ENCODE assay signal across 8 mouse cellular contexts in the genomic region with DNA sequence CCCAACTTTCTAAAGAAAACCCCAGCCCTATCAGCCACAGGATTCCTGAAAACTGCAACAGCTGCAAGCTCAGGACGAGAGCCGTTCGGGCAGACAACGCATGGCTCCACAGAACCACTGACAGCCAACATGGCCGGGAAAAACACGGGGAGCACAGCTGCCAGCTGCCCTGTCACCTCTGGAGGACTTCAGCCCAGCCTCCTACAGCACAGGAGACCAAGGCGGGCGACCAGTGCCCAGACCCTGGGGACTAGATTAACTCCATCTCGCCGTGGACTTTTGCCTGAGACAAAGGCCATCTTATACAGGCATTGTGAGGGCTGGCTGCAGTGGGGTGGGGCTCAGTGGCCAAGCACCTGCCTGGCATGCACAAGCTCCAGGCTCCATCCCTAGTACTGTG. TPM values are rescaled to one million over a fixed set of nuclear protein-coding genes. Genes with fewer than 3 reads are reported as not detected.
DNase-seq lines count a peak whose midpoint lies in the region; ATAC-seq lines count a peak whose summit lies in the region.
"Had no signal": no experiment of that assay in that cellular context is flagged by ENCODE, and none has a peak within 500 bp of the region (broad histone marks: within the 10 kb centered on the region; RNA-seq: fewer than 3 reads in every experiment).

No protein-coding gene starts in this region.

- H3K27me3 ChIP-seq in embryonic facial prominence, embryonic 11.5 days (ENCODE audit: control insufficient read depth, insufficient read depth, low read length), result no peaks in the 10 kb centered on the region
- no peaks in the 10 kb centered on the region for H3K27me3 ChIP-seq in intestine, embryonic 16.5 days (replicated peaks; ENCODE audit: control insufficient read depth, insufficient read depth, low read length)
- H3K27me3 ChIP-seq in liver, embryonic 15.5 days, result peaks cover 69% of the 10 kb centered on the region

- H3K27ac ChIP-seq in brown adipose tissue, adult 24 weeks (replicated peaks; ENCODE audit: low read depth, low read length), result no peak overlapping the region
- no peak overlapping the region for H3K27ac ChIP-seq in embryonic facial prominence, embryonic 11.5 days (replicated peaks; ENCODE audit: low read depth, low read length)
- no peak overlapping the region for H3K27ac ChIP-seq in intestine, embryonic 16.5 days (ENCODE audit: low read length)
- no peak overlapping the region for H3K27ac ChIP-seq in liver, embryonic 15.5 days (replicated peaks)

- peak overlapping the region; percentile 71 for H3K4me3 ChIP-seq in brown adipose tissue, adult 24 weeks (ENCODE audit: insufficient read depth, low read depth, low read length)
- H3K4me3 ChIP-seq in embryonic facial prominence, embryonic 11.5 days (ENCODE audit: low read depth, low read length), result peak overlapping the region; percentile 19
- peak overlapping the region; percentile 70 for H3K4me3 ChIP-seq in intestine, embryonic 16.5 days (ENCODE audit: low read length)
- H3K4me3 ChIP-seq in liver, embryonic 15.5 days (replicated peaks), result no peak overlapping the region

- 0 out of 2 replicates have a peak overlapping the region, but pooled peaks have one; percentile 32 for H3K9ac ChIP-seq in embryonic facial prominence, embryonic 11.5 days (replicated peaks; ENCODE audit: low read length)
- H3K9ac ChIP-seq in intestine, embryonic 16.5 days (ENCODE audit: low read depth, low read length), result peak overlapping the region; percentile 52
- H3K9ac ChIP-seq in liver, embryonic 15.5 days, result no peak overlapping the region

- WGBS in embryonic facial prominence, embryonic 11.5 days, result 58% methylated on average over 10 of the region's 10 CpGs
- 52% methylated on average over 10 of the region's 10 CpGs for WGBS in intestine, embryonic 16.5 days
- WGBS in liver, embryonic 15.5 days (ENCODE audit: insufficient replicate concordance), result 56% methylated on average over 10 of the region's 10 CpGs

- H3K36me3 ChIP-seq in embryonic facial prominence, embryonic 11.5 days (replicated peaks; ENCODE audit: control insufficient read depth, insufficient read depth, low read depth, low read length), result no peaks in the 10 kb centered on the region
- no peaks in the 10 kb centered on the region for H3K36me3 ChIP-seq in intestine, embryonic 16.5 days (ENCODE audit: control insufficient read depth, insufficient read depth, low read length)
- H3K36me3 ChIP-seq in liver, embryonic 15.5 days (replicated peaks), result no peaks in the 10 kb centered on the region

- peaks cover 45% of the 10 kb centered on the region for H3K4me1 ChIP-seq in brown adipose tissue, adult 24 weeks (ENCODE audit: control insufficient read depth, insufficient read depth, insufficient read length, low read length)
- peaks cover 19% of the 10 kb centered on the region for H3K4me1 ChIP-seq in embryonic facial prominence, embryonic 11.5 days (ENCODE audit: control insufficient read depth, insufficient read depth, low read length)
- H3K4me1 ChIP-seq in intestine, embryonic 16.5 days (ENCODE audit: control insufficient read depth, insufficient read depth, low read length), result peaks cover 61% of the 10 kb centered on the region
- peaks cover 20% of the 10 kb centered on the region for H3K4me1 ChIP-seq in liver, embryonic 15.5 days (replicated peaks)

- peak overlapping the region; percentile 98 for H3K4me2 ChIP-seq in embryonic facial prominence, embryonic 11.5 days (ENCODE audit: low read depth, low read length)
- peak overlapping the region; percentile 96 for H3K4me2 ChIP-seq in intestine, embryonic 16.5 days (ENCODE audit: low read depth, low read length)
- H3K4me2 ChIP-seq in liver, embryonic 15.5 days, result peak overlapping the region; percentile 6; the same call in 1 of the 2 replicates

- ATAC-seq in embryonic facial prominence, embryonic 11.5 days (replicated peaks; ENCODE audit: insufficient number of reproducible peaks, low FRiP score, low TSS enrichment, low read depth), result no peak
- ATAC-seq in intestine, embryonic 16.5 days, result no peak
- no peak for ATAC-seq in liver, embryonic 15.5 days (ENCODE audit: insufficient read depth)
- no peak for ATAC-seq in frontal cortex, adult (ENCODE audit: low TSS enrichment)

- no peak for DNase-seq in embryonic facial prominence, embryonic 11.5 days (ENCODE audit: low spot score)
- DNase-seq in frontal cortex, postnatal 10 days (ENCODE audit: low spot score in 2 of 2), result no peak
- DNase-seq in adrenal gland, adult 18-20 months (ENCODE audit: low spot score in 2 of 2), result no peak
- DNase-seq: gastrocnemius, postnatal 10 days had no signal

- no peaks in the 10 kb centered on the region for H3K9me3 ChIP-seq in embryonic facial prominence, embryonic 11.5 days (replicated peaks; ENCODE audit: control insufficient read depth, low read length)
- H3K9me3 ChIP-seq in intestine, embryonic 16.5 days (ENCODE audit: control insufficient read depth, low read length), result no peaks in the 10 kb centered on the region
- H3K9me3 ChIP-seq in liver, embryonic 15.5 days (replicated peaks), result no peaks in the 10 kb centered on the region

RNA-seq across cellular contexts. Expression of a gene that starts 2.8 kb away (rescaled TPM):
- polyA plus RNA-seq in brown adipose tissue, adult 24 weeks (2012; ENCODE audit: insufficient read depth, insufficient read length, missing spikeins), result 8.9 and 9.8 TPM in 2 replicates
- 17.4 and 19.7 TPM in 2 replicates for polyA plus RNA-seq in embryonic facial prominence, embryonic 11.5 days (2014; fragmentation: Nextera tagmentation; extraction: Ambion mirVana)
- polyA plus RNA-seq in intestine, embryonic 16.5 days (2015; fragmentation: Nextera tagmentation; extraction: Ambion mirVana), result 7.7 and 9.5 TPM in 2 replicates
- 0.89 and 1.6 TPM in 2 replicates for polyA plus RNA-seq in liver, embryonic 15.5 days (2015; fragmentation: Nextera tagmentation; extraction: Ambion mirVana)
- total RNA-seq in adrenal gland, adult 18-20 months (2021), result 10 to 100 TPM; 31.8 to 34.6 TPM

RNA-seq across cellular contexts. Expression of a gene that starts 59.7 kb away (rescaled TPM):
- polyA plus RNA-seq in brown adipose tissue, adult 24 weeks (2012; ENCODE audit: insufficient read depth, insufficient read length, missing spikeins), result 258 and 275 TPM in 2 replicates
- 225 and 236 TPM in 2 replicates for polyA plus RNA-seq in embryonic facial prominence, embryonic 11.5 days (2014; fragmentation: Nextera tagmentation; extraction: Ambion mirVana)
- polyA plus RNA-seq in intestine, embryonic 16.5 days (2015; fragmentation: Nextera tagmentation; extraction: Ambion mirVana), result 190 and 192 TPM in 2 replicates
- polyA plus RNA-seq in liver, embryonic 15.5 days (2015; fragmentation: Nextera tagmentation; extraction: Ambion mirVana), result 136 and 139 TPM in 2 replicates
- 100 to 1,000 TPM; 177 to 185 TPM for total RNA-seq in adrenal gland, adult 18-20 months (2021)

Comparison
In these comparisons a context has a peak if more than half of its experiments do, and no peak if none do; other contexts are left out.
1. H3K4me2 ChIP-seq: peak in every context shown above with its lines; median percentile 98 in embryonic facial prominence, embryonic 11.5 days; 96 in intestine, embryonic 16.5 days; 6 in liver, embryonic 15.5 days.